Mouse (Mus musculus): Measurements from ENCODE around the gene Carns1. TPM values are rescaled to one million over a fixed set of nuclear protein-coding genes. Genes with fewer than 3 reads are reported as not detected.

The Carns1 gene
- polyA plus RNA-seq, 1 experiment from 2014 or later: 4.4 TPM

GRCm38 (mm10) chr19:4117006-4117405 is 58.3 kb downstream of the Carns1 start:
- 97% methylated on average over 7 of the region's 7 CpGs for WGBS
- Histone ChIP-seq H3K4me1 (peaks cover 32% of the 10 kb centered on the region), H3K36me3 (replicated peaks) (peaks cover 67% of the 10 kb centered on the region), H3K9me3 (no peaks in the 10 kb centered on the region), H3K27ac (replicated peaks) (no peak overlapping the region), H3K4me3 (no peak overlapping the region), H3K27me3 (replicated peaks; ENCODE audit: low read depth, poor library complexity, severe bottlenecking) (no peaks in the 10 kb centered on the region)
- DNase-seq (ENCODE audit: low spot score): no peak

GRCm38 (mm10) chr19:4115816-4116215 is 59.5 kb downstream of the Carns1 start:
- Histone ChIP-seq H3K9me3 (no peaks in the 10 kb centered on the region), H3K27ac (replicated peaks) (no peak overlapping the region), H3K4me1 (peaks cover 29% of the 10 kb centered on the region), H3K36me3 (replicated peaks) (peaks cover 79% of the 10 kb centered on the region), H3K27me3 (replicated peaks; ENCODE audit: low read depth, poor library complexity, severe bottlenecking) (no peaks in the 10 kb centered on the region), H3K4me3 (no peak overlapping the region)
- 83% methylated on average over 11 of the region's 11 CpGs for WGBS
- DNase-seq (ENCODE audit: low spot score): no peak

GRCm38 (mm10) chr19:4115144-4115543 is 60.1 kb downstream of the Carns1 start:
- 92% methylated on average over 10 of the region's 10 CpGs for WGBS

GRCm38 (mm10) chr19:4114551-4114950 is 60.7 kb downstream of the Carns1 start:
- peaks cover 79% of the 10 kb centered on the region for H3K36me3 ChIP-seq (replicated peaks)
- 92% methylated on average over 10 of the region's 10 CpGs for WGBS
- no peaks in the 10 kb centered on the region for H3K9me3 ChIP-seq
- H3K4me1 ChIP-seq: peaks cover 20% of the 10 kb centered on the region
- no peaks in the 10 kb centered on the region for H3K27me3 ChIP-seq (replicated peaks; ENCODE audit: low read depth, poor library complexity, severe bottlenecking)
- no peak overlapping the region for H3K27ac ChIP-seq (replicated peaks)
- no peak overlapping the region for H3K4me3 ChIP-seq
- DNase-seq (ENCODE audit: low spot score): no peak

More at GRCm38 (mm10) chr19:4115144-4115543, 60.1 kb downstream of the Carns1 start:
- H3K4me1 ChIP-seq: peaks cover 22% of the 10 kb centered on the region
- no peak for DNase-seq (ENCODE audit: low spot score)
- H3K4me3 ChIP-seq: no peak overlapping the region
- H3K27me3 ChIP-seq (replicated peaks; ENCODE audit: low read depth, poor library complexity, severe bottlenecking): no peaks in the 10 kb centered on the region
- no peaks in the 10 kb centered on the region for H3K9me3 ChIP-seq
- H3K36me3 ChIP-seq (replicated peaks): peaks cover 79% of the 10 kb centered on the region
- H3K27ac ChIP-seq (replicated peaks): no peak overlapping the region

Small RNA genes lying within 50 kb of the gene (microRNA-seq; reads per million reads assigned to microRNA genes)
- not detected for gene Gm26115

Other genes with a start within 250 kb of the Carns1 start
- 0.48 and 0.81 TPM in 2 replicates for gene Aldh3b1, start 245.7 kb downstream of the Carns1 start, polyA plus RNA-seq (2016; fragmentation: Nextera tagmentation; extraction: Ambion mirVana)
- 7.3 and 8.4 TPM in 2 replicates for gene Unc93b1, start 240.3 kb downstream of the Carns1 start, polyA plus RNA-seq (2016; fragmentation: Nextera tagmentation; extraction: Ambion mirVana)
- gene Aldh3b3, start 216.8 kb downstream of the Carns1 start, polyA plus RNA-seq (2016; fragmentation: Nextera tagmentation; extraction: Ambion mirVana): not detected in 2 replicates
- 1.1 and 1.2 TPM in 2 replicates for gene Aldh3b2, start 203.2 kb downstream of the Carns1 start, polyA plus RNA-seq (2016; fragmentation: Nextera tagmentation; extraction: Ambion mirVana)
- gene Acy3, start 188.9 kb downstream of the Carns1 start, polyA plus RNA-seq (2016; fragmentation: Nextera tagmentation; extraction: Ambion mirVana): 3.1 and 3.2 TPM in 2 replicates
- gene Tbx10, start 182.7 kb downstream of the Carns1 start, polyA plus RNA-seq (2016; fragmentation: Nextera tagmentation; extraction: Ambion mirVana): 0.21 and 1.0 TPM in 2 replicates
- gene Nudt8, start 174.9 kb downstream of the Carns1 start, polyA plus RNA-seq (2016; fragmentation: Nextera tagmentation; extraction: Ambion mirVana): 30.6 and 31.6 TPM in 2 replicates
- gene Gm49405, start 174.9 kb downstream of the Carns1 start, polyA plus RNA-seq (2016; fragmentation: Nextera tagmentation; extraction: Ambion mirVana): 4.5 and 4.6 TPM in 2 replicates
- gene Doc2g, start 172.2 kb downstream of the Carns1 start, polyA plus RNA-seq (2016; fragmentation: Nextera tagmentation; extraction: Ambion mirVana): 4.7 and 5.7 TPM in 2 replicates
- 211 and 217 TPM in 2 replicates for gene Ndufv1, start 162.7 kb downstream of the Carns1 start, polyA plus RNA-seq (2016; fragmentation: Nextera tagmentation; extraction: Ambion mirVana)
- gene Gstp1, start 137.5 kb downstream of the Carns1 start, polyA plus RNA-seq (2016; fragmentation: Nextera tagmentation; extraction: Ambion mirVana): 456 and 458 TPM in 2 replicates
- gene Gstp2, start 129.5 kb downstream of the Carns1 start, polyA plus RNA-seq (2016; fragmentation: Nextera tagmentation; extraction: Ambion mirVana): 3.7 and 9.1 TPM in 2 replicates
- not detected in 2 replicates for gene Gstp3, start 115.9 kb downstream of the Carns1 start, polyA plus RNA-seq (2016; fragmentation: Nextera tagmentation; extraction: Ambion mirVana)
- gene Cabp2, start 93.9 kb downstream of the Carns1 start, polyA plus RNA-seq (2016; fragmentation: Nextera tagmentation; extraction: Ambion mirVana): not detected in 2 replicates
- 77.2 and 80.2 TPM in 2 replicates for gene Cdk2ap2, start 78.3 kb downstream of the Carns1 start, polyA plus RNA-seq (2016; fragmentation: Nextera tagmentation; extraction: Ambion mirVana)
- 9.9 and 11.0 TPM in 2 replicates for gene Pitpnm1, start 75.5 kb downstream of the Carns1 start, polyA plus RNA-seq (2016; fragmentation: Nextera tagmentation; extraction: Ambion mirVana)
- gene Aip, start 49.6 kb downstream of the Carns1 start, polyA plus RNA-seq (2016; fragmentation: Nextera tagmentation; extraction: Ambion mirVana): 70.9 and 71.1 TPM in 2 replicates
- not detected in 2 replicates for gene Gpr152, start 35.7 kb downstream of the Carns1 start, polyA plus RNA-seq (2016; fragmentation: Nextera tagmentation; extraction: Ambion mirVana)
- gene Cabp4, start 31.4 kb downstream of the Carns1 start, polyA plus RNA-seq (2016; fragmentation: Nextera tagmentation; extraction: Ambion mirVana): 0.14 TPM in 1 of 2 replicates, not detected in the other
- gene Coro1b, start 26.9 kb downstream of the Carns1 start, polyA plus RNA-seq (2016; fragmentation: Nextera tagmentation; extraction: Ambion mirVana): 130 and 134 TPM in 2 replicates
- 0.58 TPM in 1 of 2 replicates, not detected in the other for gene Ptprcap, start 21.9 kb downstream of the Carns1 start, polyA plus RNA-seq (2016; fragmentation: Nextera tagmentation; extraction: Ambion mirVana)
- gene Rps6kb2, start 12.1 kb downstream of the Carns1 start, polyA plus RNA-seq (2016; fragmentation: Nextera tagmentation; extraction: Ambion mirVana): 66.1 and 68.5 TPM in 2 replicates
- gene Tbc1d10c, start 15.8 kb upstream of the Carns1 start, polyA plus RNA-seq (2016; fragmentation: Nextera tagmentation; extraction: Ambion mirVana): 0.57 and 1.4 TPM in 2 replicates
- 1,000 and 1,025 TPM in 2 replicates for gene Ppp1ca, start 16.6 kb upstream of the Carns1 start, polyA plus RNA-seq (2016; fragmentation: Nextera tagmentation; extraction: Ambion mirVana)
- gene Rad9a, start 26.2 kb upstream of the Carns1 start, polyA plus RNA-seq (2016; fragmentation: Nextera tagmentation; extraction: Ambion mirVana): 58.1 and 58.2 TPM in 2 replicates
- 2.8 and 3.3 TPM in 2 replicates for gene Clcf1, start 38.8 kb upstream of the Carns1 start, polyA plus RNA-seq (2016; fragmentation: Nextera tagmentation; extraction: Ambion mirVana)
- gene AC109138.7, start 38.9 kb upstream of the Carns1 start, polyA plus RNA-seq (2016; fragmentation: Nextera tagmentation; extraction: Ambion mirVana): not detected in 2 replicates
- 13.7 and 15.1 TPM in 2 replicates for gene Pold4, start 56.4 kb upstream of the Carns1 start, polyA plus RNA-seq (2016; fragmentation: Nextera tagmentation; extraction: Ambion mirVana)
- 4.2 and 4.5 TPM in 2 replicates for gene Ssh3, start 93.7 kb upstream of the Carns1 start, polyA plus RNA-seq (2016; fragmentation: Nextera tagmentation; extraction: Ambion mirVana)
- 6.3 and 7.6 TPM in 2 replicates for gene Ankrd13d, start 107.7 kb upstream of the Carns1 start, polyA plus RNA-seq (2016; fragmentation: Nextera tagmentation; extraction: Ambion mirVana)
- gene Grk2, start 130.7 kb upstream of the Carns1 start, polyA plus RNA-seq (2016; fragmentation: Nextera tagmentation; extraction: Ambion mirVana): 12.5 and 14.8 TPM in 2 replicates
- gene Kdm2a, start 222.8 kb upstream of the Carns1 start, polyA plus RNA-seq (2016; fragmentation: Nextera tagmentation; extraction: Ambion mirVana): 68.6 and 69.6 TPM in 2 replicates

All from embryonic facial prominence, embryonic 10.5 days (tissue).